Mouse (Mus musculus) gastrocnemius, postnatal 4 days (tissue): Measurements from ENCODE around the gene Iqsec3. TPM values are rescaled to one million over a fixed set of nuclear protein-coding genes. Genes with fewer than 3 reads are reported as not detected.
A peak's percentile ranks its signal among the peaks of the same experiment; 100 is the strongest.

Experiments used
- DNase-seq, 2 experiments: peaks; one replicate each; pipeline ENCODE4 v3.0.0; 2021 to 2022; ENCODE audit warnings: low spot score in 2 of 2, mixed read lengths in 2 of 2
- long read RNA-seq, 2 experiments: library from polyadenylated mRNA; stranded (forward); transcript quantifications; one replicate each; pipeline ENCODE4 v2.0.0; 2021
- total RNA-seq, 2 experiments: library from RNA; stranded (reverse); gene quantifications; 2 replicates each; pipeline ENCODE4 v1.2.3; 2021

Iqsec3 gene
- total RNA-seq: 10 to 100 TPM; 11.2 to 12.4 TPM
- long read RNA-seq, experiment 1, partial matches to known transcripts: 0 of 3 reads
- long read RNA-seq, experiment 1, other reads (novel, unspliced or antisense): 3 of 3 reads
- long read RNA-seq, experiment 2, partial matches to known transcripts: 4 of 9 reads
- long read RNA-seq, experiment 2, other reads (novel, unspliced or antisense): 5 of 9 reads

DNA sequence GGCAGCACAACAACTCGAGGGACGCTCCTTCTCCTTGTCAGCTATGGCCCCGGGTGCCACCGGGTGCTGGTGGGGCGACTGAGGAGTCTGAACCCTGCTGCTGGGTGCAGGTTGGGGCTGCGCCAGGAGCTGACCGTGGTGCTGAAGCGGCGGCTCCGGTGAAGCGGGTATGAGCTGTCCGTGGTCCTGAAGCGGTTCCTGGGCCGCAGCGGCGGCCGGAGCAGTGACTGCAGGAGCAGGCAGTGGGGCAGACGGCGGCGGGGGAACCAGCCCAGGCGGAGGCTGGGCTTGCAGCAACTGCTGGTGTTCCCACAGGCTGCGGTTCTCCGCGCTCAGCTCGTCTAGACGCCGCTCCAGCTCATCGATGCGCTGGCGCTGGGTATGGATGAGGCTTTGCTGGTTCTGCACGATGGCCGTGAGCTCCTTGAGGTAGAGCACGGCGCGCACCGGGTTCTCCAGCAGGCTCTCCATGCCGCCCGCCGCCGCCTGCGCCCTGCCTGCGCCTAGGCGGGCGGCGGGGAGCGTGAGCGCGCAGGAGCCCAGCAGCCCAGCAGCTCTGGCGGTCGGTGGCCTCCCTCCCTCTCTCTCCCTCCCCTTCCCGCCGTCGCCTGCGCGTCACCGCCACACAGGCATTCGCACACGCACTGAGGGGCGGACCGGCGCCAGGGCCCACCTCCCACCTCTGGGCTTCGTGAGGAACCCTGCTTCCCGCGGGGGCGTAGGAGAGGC, at the start of gene Iqsec3:
Iqsec3 (minus strand) TSS at position 586 of the 729 bp plus-strand sequence.
- DNase-seq: peak; percentile 97 to 98

DNA sequence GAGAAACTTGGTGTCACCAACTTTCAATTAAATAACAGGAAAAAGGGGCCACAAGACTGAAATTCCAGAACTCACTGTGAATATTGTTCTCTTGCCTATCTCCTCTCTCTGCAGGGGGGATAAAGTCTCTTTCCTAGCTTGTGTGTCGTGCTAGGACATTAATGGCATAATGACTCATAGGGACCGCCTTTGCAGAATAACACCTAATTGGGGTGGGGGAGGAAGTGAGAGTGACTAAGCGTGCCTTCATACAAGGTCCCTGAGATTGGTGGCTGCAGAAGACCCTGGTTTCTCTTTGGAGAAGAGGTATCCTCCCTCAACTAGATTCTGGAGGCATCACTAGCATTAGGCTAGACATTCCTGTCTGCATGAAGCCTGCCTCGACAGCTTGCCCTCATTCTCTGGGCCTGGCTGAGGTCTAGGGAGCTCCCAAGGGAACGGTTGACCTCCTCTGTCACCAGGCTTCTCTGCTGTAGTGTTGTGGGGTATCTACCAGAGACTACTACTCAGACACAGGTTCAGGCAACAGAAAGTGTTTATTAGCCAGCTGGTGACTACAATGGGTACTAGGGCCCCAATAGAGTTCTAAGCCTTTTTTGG, 48.7 kb upstream of the Iqsec3 start:
- DNase-seq: no peak

DNA sequence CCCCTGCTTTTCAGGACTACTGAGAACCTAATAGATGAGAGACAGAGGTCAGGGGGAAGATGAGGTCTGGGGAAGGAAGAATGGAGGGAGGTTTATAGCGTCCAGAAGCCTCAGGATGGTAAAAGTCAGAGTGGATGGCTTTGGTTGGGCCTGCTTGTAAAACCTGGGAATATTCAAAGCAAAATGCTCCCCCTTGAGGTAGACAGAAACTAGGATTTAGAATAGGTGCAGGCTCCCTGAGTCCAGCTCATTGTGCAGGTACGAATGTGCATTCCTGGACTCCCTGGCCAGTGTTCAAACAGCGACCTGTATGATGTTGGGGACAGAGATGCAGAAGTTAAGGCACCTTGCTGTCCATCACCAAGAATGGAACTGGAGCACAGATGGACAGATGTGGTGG, 47.6 kb upstream of the Iqsec3 start:
- no peak for DNase-seq

DNA sequence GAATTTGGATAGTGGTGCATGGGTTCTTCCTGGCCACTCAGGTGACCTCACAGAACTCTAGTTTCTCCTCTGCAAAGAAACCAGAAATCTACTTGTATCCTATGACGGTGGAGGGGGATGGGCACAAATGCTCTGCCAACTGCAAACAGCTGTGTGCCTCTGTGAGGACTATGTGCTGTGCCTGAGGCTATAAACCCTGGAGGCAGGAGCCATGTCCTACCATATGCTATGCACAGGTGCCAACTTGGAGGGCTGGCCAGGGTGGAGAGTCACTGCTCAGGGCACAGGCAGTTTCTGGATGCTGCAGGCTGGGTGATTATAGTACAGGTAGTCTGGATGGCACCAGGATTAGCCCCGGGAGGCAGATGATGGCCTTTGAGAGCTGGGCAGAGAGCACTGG, 46.4 kb upstream of the Iqsec3 start:
- DNase-seq: no peak

DNA sequence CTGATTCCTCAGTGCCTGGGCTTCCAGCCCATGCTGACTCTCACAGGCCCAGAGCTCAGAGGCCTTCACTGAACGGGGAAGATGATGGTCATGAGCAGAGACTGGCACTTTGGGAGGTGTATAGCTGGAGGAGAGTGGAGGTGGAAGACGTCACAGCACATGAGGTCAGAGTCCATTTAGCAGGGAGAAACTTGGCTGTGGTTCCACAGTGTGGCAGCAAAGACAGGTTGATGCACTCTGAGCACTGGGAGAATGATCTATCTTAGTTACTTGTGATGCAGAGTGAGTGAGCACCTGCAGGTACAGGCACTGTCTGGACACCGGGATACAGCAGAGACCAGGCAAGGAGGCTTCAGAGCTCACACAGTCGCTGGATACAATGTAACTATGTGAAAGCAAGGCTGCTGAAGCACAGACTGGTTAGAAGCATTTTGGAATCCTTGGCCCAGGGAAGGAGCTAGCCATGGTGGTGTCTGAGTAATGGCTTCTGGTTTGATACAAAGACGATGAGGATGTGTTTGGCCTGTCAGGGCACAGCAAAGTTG, 45.9 kb upstream of the Iqsec3 start:
- no peak for DNase-seq

DNA sequence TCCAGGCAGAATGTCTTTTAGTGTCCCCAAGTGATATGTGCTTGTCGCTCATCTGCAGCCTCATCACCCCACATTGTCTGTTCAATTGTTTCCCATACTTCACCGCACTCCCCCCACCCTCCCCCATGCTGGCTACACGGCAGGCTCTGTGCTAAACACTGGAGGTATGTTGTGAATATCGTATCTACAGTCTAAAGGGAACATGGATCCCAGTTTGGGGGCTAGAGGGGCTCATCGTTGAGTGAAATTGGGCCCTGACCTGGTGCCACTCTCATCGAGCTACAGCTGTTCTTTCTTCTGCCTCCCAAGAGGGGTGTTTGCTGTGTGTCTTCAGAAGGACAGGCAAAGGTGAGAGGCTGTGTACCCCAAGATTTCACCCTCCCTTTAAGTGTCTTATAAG, 44.2 kb upstream of the Iqsec3 start:
- no peak for DNase-seq

DNA sequence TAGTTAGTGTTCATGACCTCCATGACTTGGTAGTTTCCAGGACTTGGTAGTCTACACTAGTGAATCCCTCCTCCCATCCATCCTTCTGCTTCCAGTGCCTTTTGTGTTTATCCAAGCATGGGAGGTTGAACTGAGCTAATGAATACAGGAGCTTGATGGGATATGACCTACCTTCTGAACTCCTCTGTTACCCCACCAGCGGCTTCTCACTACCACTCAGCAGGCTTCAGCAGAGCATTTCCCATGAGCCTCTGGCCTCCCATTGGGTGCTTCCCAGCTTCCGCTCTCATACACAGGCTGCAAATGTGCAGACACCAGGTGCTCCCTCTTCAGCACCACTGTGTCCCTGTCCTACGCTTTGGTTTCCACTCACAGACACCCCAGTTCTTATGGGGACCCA, 36.9 kb upstream of the Iqsec3 start:
- DNase-seq: no peak

DNA sequence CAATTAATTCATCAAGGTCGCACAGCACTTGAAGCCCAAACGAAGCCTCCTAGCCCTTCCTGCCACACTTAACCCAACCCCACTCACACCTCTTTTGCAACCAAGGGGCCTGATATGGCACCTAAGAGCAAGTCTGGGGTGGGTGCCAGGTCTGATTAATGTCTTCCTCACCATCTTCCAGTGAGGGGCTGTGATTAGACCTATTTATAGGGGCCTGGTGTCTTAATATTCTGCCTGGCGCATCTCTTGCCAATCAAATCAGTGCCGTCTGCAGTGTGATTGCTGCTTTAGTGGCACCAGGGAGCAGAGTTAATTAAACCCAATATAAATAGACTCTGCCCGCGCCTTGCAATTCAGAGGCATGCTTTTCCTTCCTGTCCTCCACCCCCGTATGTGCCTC, 36.4 kb upstream of the Iqsec3 start:
- DNase-seq: no peak

DNA sequence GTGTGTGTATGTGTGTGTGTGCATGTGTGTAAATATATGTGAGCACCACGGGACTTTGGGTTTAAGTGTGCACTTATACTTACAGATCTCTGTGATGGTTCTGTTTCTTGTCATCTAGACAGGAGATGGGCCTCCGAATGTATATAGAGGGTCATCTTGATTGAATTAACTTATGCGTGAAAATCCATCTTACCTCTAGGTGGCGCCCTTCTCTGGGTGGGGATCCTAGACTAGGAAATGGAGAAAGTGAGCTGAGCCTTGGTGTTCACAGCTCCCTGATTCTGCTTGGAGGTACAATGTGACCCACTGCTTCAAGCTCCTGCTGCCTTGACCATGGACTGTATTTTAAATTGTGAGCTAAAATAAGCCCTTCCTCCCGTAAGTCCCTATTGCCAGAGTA, 34.8 kb upstream of the Iqsec3 start:
- no peak for DNase-seq

DNA sequence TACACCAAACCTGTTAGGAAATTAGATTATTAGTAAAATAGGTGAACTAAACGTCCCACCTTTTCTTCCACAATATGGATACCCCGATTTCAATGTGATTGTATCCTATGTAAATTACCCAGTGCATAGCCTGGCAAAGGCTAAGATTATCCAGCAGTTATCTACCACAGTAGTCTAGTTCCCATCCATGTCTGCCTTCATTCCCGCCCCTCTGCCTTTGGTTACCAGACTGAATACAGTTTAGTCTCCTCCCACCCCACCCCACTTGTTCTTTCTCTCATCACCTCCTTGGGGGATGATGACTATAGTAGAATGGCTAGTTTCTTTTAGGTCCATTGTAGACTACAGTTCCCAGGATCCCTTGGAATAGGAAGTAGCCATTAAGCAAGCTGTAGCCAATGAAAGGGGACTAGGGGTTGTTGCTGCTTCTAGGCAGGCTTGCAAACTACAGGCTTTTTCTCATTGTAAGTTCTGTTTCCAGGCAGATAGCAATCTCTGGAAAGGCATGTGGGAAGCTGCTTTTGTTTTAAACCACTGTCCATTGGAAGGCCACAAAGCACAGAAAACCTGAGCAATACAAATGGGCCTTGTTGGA, 27.7 kb upstream of the Iqsec3 start:
- no peak for DNase-seq

DNA sequence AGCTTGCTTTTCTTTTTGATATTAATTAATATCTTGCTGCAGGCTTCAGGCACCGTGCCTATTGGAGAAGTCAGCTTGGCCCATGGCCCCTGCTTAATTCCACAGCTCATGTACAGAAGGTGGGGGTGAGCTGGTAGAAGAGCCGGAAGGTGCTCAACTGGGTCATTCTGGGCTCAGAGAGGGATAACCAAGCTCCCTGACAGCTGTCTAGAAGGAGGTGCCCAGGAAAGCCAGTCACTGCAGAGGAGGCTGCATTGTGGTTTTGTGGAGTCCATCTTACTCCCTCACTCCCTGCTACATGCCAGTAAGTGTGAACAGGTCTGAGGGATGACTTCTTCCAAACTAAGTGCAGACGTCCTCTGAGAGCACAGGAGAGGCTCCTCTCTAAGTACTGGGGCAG, 26.4 kb upstream of the Iqsec3 start:
- DNase-seq: peak in 1 of 2 experiments; percentile 4

DNA sequence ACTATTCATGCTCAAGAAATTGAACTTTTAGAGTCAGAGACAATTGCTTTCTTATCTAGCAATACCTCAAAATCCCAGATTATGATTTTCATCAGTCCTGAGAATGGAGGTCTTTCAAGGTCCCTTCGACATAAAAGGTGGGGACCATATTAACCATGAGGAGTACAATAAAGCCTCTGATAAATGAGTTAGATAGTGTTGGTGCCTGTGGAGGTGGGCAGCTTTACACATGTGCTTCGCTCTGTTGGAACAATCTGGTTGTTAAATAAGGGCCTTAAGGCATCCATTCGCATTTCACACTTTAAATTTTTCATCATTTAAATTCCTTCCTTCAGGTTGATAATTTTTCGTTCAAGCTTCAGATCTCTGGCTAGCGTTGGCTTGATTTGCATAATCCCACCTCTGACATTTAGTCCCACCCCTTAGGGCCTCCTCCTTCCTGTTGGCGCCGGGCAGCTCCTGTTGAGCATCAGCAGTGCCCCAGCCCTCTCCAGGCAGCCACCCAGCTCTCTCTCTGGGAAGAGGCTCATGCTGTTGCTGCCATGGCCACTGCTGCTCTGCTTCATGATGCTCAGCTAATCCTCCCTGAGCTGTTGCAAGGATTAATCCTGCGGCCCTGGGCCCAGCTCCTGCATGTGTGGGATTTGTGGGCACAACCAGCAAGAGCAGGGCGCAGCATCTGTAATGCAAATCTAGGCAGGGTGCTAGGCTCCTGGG, 25.5 kb upstream of the Iqsec3 start:
- peak in 1 of 2 experiments; percentile 13 for DNase-seq

DNA sequence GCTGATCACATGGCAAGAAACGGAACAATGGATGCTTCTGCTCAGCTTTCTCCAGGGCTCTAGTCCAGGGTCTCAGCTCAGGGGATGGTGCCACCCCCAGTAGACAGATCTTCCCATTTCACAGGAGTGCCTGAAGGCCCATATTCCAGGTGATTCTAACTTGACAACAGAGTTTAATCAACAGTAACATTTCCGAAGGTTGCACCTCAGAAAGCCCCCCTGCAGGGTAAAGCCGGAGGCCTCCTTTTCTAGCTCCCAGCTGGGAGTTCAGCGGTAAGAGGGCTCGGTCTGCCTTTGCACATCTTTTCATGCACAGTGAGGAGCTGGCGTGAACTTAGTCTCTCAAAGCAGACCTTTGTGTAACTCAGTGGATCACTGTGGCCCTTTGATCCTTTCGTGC, 22.1 kb upstream of the Iqsec3 start:
- peak in 1 of 2 experiments; percentile 7 for DNase-seq

DNA sequence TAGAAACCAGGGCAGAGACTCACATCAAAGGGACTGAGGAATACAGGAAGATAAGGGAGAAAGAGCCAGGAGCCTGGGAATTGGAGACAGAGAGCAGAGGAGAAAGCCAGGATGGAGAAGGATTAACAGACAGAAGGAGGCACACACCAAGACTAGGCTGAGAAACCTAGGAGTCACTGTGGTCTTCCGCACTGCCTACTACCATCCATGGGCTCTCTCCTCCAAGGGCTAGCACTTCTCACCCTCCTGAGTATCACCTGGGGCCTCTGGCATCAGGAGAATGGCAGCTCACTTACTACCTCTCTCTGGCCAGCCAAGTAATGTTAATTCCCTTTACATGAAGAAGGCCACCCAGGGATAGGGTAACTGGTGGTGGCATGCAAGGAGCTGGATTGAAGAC, 21.5 kb upstream of the Iqsec3 start:
- DNase-seq: peak in 1 of 2 experiments; percentile 7

DNA sequence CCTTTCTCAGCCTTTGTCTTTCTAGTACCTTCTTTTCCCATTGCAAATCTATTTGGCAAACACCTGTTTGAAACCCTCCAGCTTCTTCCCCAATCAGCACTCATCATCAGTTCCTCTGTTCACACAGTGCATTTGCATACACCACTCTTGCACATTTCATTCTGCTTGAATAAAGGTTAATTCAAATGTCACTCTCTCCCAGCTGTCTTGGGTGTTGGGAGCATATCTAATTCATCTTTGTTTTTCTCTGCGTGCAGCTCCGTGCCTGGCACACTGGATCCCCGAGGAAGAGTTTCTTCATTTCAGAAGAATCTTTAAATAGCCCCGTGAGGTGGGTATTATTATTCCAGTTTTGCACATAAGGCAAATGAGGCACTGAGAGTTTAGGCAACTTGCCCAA, 20.8 kb upstream of the Iqsec3 start:
- no peak for DNase-seq

DNA sequence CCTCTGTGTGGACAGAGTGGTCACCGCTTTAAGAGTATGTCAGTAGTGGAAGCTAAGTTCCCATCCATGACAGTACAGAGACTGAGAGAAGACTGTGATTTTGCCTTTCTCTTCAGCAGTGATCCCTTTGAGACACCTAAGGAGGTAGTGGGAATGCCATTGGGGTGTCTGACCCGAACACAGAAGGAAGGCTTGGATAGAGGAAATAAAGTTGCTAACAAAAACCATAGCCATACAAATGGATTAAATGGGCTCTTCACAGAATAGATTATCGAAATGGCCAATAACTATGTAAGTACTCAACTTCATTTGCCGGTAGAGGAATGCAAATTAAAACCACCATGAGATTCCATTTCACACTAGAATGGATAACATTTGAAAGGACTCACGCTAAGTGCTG, 17.9 kb upstream of the Iqsec3 start:
- DNase-seq: no peak

DNA sequence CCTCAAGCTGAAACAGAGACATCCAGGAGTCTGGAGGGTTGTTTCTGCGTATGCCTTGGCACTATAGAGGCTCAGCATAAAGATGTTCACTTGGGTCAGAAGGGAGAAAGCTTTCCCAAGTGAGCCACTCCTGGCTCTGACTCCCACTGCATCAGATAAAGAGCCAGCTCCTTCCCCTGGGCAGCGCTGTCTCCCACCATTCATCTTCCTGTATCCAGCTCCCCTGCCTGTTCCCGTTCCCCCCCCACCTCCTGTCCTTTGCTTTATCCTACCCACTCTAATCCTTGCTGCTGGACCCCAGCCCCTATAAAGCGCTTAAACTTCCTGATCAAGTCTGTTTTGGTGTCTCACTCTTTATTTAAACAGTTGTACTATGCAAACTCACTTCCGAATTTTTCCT, 1.2 kb downstream of the Iqsec3 start:
- no peak for DNase-seq

DNA sequence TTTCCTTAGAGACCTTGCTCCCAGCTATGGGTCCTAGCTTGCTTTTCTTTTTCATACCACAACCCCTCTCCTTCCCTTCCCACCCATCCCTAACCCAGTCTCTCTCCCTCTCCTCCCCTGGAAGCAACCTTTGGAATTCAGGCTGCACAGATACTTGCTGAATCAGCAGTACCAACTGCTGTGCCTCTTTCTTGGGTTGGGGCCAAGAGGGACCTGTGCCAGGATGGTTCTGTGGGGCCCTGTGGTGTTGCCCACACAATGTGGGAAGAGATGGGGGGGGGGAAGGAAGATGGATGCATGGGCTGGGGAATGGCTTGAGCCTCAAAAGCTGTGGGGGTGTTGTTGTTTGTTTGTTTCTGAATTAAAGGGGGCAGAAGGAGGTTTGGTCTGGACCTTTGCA, 5.2 kb downstream of the Iqsec3 start:
- no peak for DNase-seq

DNA sequence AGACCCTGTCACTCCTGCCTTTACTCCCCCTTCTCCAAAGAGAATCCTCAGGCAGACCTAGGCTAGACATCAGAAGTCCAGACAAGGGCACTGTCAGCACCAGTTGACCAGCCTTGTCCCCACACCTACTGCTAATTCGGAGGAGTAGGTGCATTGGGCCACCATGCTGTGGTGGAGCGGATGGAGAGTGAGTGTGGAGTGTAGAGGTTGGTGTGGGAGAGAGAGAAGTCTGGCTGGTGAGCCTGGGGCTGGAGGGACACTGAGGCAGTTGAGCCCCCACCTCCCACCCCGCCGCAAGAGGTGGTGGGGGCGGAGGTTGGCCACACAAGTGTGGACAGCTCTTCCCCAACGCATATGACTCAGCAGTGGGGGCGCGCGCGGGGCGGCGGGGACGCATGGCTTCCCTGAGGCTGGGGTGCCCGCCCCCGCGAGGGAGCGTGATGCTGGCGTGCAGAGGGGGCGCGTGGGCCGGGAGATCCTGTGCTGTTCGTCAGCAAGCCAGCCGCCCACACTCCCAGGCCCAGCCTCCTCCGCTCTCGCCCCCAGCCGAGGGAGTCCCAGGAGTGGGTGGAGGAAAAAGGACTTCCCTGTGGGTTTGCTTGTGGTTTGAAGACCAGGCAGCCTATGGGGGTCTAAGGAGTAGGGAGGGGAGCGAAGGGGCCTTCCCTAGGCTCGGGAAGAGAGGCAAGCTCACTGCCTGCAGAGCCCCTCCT, 10.7 kb downstream of the Iqsec3 start:
- no peak for DNase-seq

DNA sequence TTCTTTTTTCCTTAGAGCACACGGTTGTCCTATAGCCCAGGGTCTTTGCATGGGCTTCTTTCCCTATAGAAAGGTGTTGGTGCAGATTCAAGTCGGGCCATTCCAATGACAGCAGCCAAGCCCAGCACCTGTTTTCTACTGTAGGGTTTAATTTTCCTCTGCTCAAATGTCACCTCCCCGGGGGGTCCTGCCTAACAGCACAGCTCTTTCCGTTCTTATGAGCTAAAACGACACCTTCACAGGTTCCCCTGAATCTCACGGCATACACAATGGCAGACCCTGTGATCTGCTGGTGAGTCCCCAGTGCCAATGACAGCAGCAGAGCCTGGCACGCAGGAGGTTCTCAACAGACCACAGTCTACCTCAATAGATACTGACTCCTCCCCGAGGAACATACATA, 16.1 kb downstream of the Iqsec3 start:
- no peak for DNase-seq

DNA sequence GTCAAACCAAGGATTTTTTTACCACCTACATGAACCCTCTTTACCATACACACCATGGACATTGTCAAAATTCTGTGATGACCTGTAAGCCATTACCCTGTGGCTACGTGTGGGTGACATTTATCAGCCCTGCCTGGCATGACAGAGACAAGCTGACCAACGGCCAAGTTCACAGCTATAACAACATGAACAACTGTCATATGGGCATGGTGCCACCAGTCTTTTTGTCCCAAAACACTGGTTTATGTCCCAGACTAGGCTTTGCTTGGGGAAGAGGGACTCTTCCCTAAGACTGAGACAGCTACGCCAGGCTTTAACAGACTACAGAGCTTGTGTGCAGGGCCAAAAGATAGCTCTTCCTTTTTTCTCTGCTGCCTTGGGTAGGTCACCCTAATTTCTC, 16.8 kb downstream of the Iqsec3 start:
- peak in 1 of 2 experiments; percentile 47 for DNase-seq
